Mouse (Mus musculus): ENCODE results near the gene Cfap69.

DNA sequence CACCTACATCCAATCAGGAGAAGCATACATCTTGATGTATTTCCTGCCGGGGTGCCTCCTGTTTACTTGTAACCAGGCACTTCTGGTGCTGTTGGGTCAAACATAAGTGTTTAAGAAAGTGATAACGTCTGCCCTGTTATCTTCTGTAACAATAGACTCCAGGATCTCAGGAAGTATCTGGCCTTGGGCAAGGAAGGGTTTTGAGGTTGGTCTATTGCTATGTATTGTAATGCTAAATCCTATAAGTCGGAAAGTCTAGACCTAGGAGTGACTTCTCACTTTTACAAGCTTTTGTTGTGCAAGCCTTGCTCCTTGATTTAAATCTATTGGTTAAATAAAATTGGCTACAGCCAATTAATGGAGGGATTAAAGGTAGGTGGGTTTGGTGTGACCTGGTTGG is 34.8 kb upstream of the Cfap69 start:
- TF ChIP-seq CTCF (IDR thresholded peaks at IDR 0.05; ENCODE audit: insufficient read depth, low read length) = no peak
- TF ChIP-seq POLR2A (IDR thresholded peaks at IDR 0.05; ENCODE audit: borderline replicate concordance, extremely low read depth, low read depth, low read length) = no peak

Measured in lung, adult 2 months (tissue).